8 mouse cellular contexts compared by ENCODE assay signal in the genomic region with DNA sequence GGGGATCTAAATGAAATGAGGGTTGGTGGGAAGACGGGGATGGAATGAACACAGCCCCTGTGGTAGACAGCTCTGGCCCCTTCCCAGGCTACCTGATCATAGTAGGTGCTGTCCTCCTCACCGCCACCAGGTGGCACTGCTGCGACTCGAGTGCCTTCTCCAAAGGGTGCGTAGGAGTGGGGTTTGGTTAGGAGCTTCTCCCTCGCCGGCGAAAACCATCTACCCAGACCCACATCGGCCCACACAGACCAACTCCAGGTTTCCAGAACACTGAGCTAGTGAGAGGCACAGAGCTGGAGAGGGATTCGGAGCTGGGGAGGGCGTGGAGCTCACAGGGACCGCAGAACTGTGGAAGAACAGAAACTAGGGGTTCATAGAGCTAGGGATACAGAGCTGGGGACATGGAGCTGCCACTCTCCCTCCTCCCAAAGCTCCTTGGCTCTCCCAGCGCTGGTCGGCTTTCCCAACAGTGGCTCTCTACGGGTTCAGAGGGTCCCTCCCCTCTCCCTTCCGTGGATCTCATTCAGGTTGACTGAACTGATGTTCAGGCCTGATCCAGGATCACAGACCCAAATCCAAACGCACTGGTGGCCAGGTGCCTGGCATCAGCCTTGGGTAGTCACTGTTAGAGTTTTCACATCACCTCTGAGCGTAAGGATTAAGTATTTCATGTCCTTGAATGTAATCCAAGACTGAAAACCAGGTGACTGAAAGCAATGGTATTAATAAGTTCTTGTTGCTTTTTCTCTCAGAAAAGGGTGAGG. TPM values are rescaled to one million over a fixed set of nuclear protein-coding genes. Genes with fewer than 3 reads are reported as not detected.
DNase-seq lines count a peak whose midpoint lies in the region; ATAC-seq and TF ChIP-seq lines count a peak whose summit lies in the region.

No protein-coding gene starts in this region.

- no peaks in the 10 kb centered on the region for H3K36me3 ChIP-seq in C2C12 (ENCODE audit: control insufficient read depth, insufficient read depth)
- no peaks in the 10 kb centered on the region; the same call in 1 of the 2 replicates for H3K36me3 ChIP-seq in embryonic facial prominence, embryonic 11.5 days (replicated peaks; ENCODE audit: control insufficient read depth, insufficient read depth, low read depth, low read length)
- no peaks in the 10 kb centered on the region for H3K36me3 ChIP-seq in heart, adult 2 months (ENCODE audit: control insufficient read depth, insufficient read depth, low read length)
- H3K36me3 ChIP-seq in kidney, adult 2 months (ENCODE audit: control insufficient read depth, insufficient read depth, low read length), result no peaks in the 10 kb centered on the region; the same call in 1 of the 2 replicates
- peaks cover 34% of the 10 kb centered on the region for H3K36me3 ChIP-seq in limb, embryonic 15.5 days
- peaks cover 31% of the 10 kb centered on the region for H3K36me3 ChIP-seq in midbrain, embryonic 16.5 days (ENCODE audit: control insufficient read depth, insufficient read depth, low read length)

- intact Hi-C loops in heart, adult 2 months (cut with DNase I), result loop anchor here (1.0 to 2.0 kb wide), 3 partner anchors 28 to 192 kb away; a partner anchor contains a TSS

- H3K27ac ChIP-seq in embryonic facial prominence, embryonic 11.5 days (replicated peaks; ENCODE audit: low read depth, low read length), result no peak overlapping the region
- no peak overlapping the region for H3K27ac ChIP-seq in heart, adult 2 months
- no peak overlapping the region for H3K27ac ChIP-seq in kidney, adult 2 months (ENCODE audit: insufficient read depth, low read depth, low read length)
- H3K27ac ChIP-seq in limb, embryonic 15.5 days, result no peak overlapping the region
- no peak overlapping the region for H3K27ac ChIP-seq in midbrain, embryonic 16.5 days (ENCODE audit: low read length)

- H3K79me2 ChIP-seq in C2C12 (ENCODE audit: control insufficient read depth, insufficient read depth), result no peaks in the 10 kb centered on the region
- no peaks in the 10 kb centered on the region for H3K79me2 ChIP-seq in heart, adult 2 months (replicated peaks; ENCODE audit: control insufficient read depth, insufficient read depth, low read length)

- peak; percentile 88 for DNase-seq in adrenal gland, postnatal 14 days
- peak; percentile 89 for DNase-seq in embryonic facial prominence, embryonic 11.5 days (ENCODE audit: low spot score)
- DNase-seq in heart, adult 2 months, result peak; percentile 75 to 85
- peak; percentile 79 for DNase-seq in kidney, adult 2 months
- DNase-seq in spleen, postnatal 4 days (ENCODE audit: low spot score in 2 of 2), result peak; percentile 69 to 90

- peak; percentile 58 for ATAC-seq in embryonic facial prominence, embryonic 11.5 days (replicated peaks; ENCODE audit: insufficient number of reproducible peaks, low FRiP score, low TSS enrichment, low read depth)
- peak; percentile 45; the same call in 1 of the 2 replicates for ATAC-seq in limb, embryonic 15.5 days (ENCODE audit: insufficient number of reproducible peaks, low FRiP score, low TSS enrichment, low read depth)
- peak; percentile 81 for ATAC-seq in midbrain, embryonic 16.5 days

- peak; percentile 64; the same call in 1 of the 2 replicates for TF ChIP-seq EP300 in heart, adult 2 months (IDR thresholded peaks at IDR 0.05; ENCODE audit: insufficient read depth, low read depth, low read length)

- peak overlapping the region; percentile 21 for H3ac ChIP-seq in C2C12 (ENCODE audit: control insufficient read depth, insufficient read length, low read depth)

- TF ChIP-seq POLR2A in heart, adult 2 months (IDR thresholded peaks at IDR 0.05; ENCODE audit: insufficient read depth, low read depth, low read length), result no peak
- TF ChIP-seq POLR2A in kidney, adult 2 months (IDR thresholded peaks at IDR 0.05; ENCODE audit: low read depth, low read length), result no peak

- no peaks in the 10 kb centered on the region for H3K4me1 ChIP-seq in embryonic facial prominence, embryonic 11.5 days (ENCODE audit: control insufficient read depth, insufficient read depth, low read length)
- H3K4me1 ChIP-seq in heart, adult 2 months (ENCODE audit: control insufficient read depth, insufficient read depth, low read length), result peaks cover 3% of the 10 kb centered on the region; the same call in 1 of the 2 replicates
- H3K4me1 ChIP-seq in kidney, adult 2 months (ENCODE audit: control insufficient read depth, insufficient read depth, low read length), result peaks cover 4% of the 10 kb centered on the region; the same call in 1 of the 2 replicates
- peaks cover 4% of the 10 kb centered on the region; the same call in 1 of the 2 replicates for H3K4me1 ChIP-seq in limb, embryonic 15.5 days
- H3K4me1 ChIP-seq in midbrain, embryonic 16.5 days (ENCODE audit: control insufficient read depth, insufficient read depth, low read length), result 0 out of 2 replicates have a peak, but pooled peaks cover 2% of the 10 kb centered on the region

- WGBS in embryonic facial prominence, embryonic 11.5 days, result 12% methylated on average over 18 of the region's 18 CpGs
- 14% methylated on average over 18 of the region's 18 CpGs for WGBS in heart, adult 2 months
- WGBS in kidney, adult 2 months, result 13% methylated on average over 18 of the region's 18 CpGs
- WGBS in limb, embryonic 15.5 days, result 11% methylated on average over 18 of the region's 18 CpGs
- WGBS in midbrain, embryonic 16.5 days, result 14% methylated on average over 18 of the region's 18 CpGs

- H3K27me3 ChIP-seq in C2C12 (ENCODE audit: control insufficient read depth, insufficient read depth, insufficient read length), result no peaks in the 10 kb centered on the region
- no peaks in the 10 kb centered on the region for H3K27me3 ChIP-seq in embryonic facial prominence, embryonic 11.5 days (ENCODE audit: control insufficient read depth, insufficient read depth, low read length)
- H3K27me3 ChIP-seq in heart, adult 2 months (ENCODE audit: control insufficient read depth, insufficient read depth, low read length), result no peaks in the 10 kb centered on the region
- H3K27me3 ChIP-seq in kidney, adult 2 months (replicated peaks; ENCODE audit: control insufficient read depth, insufficient read depth, low read length), result no peaks in the 10 kb centered on the region
- peaks cover 14% of the 10 kb centered on the region; the same call in 1 of the 2 replicates for H3K27me3 ChIP-seq in limb, embryonic 15.5 days
- H3K27me3 ChIP-seq in midbrain, embryonic 16.5 days (ENCODE audit: control insufficient read depth, insufficient read depth, low read depth, low read length), result no peaks in the 10 kb centered on the region

- peak overlapping the region; percentile 43 for H3K4me2 ChIP-seq in embryonic facial prominence, embryonic 11.5 days (ENCODE audit: low read depth, low read length)
- peak overlapping the region; percentile 49 for H3K4me2 ChIP-seq in limb, embryonic 15.5 days
- peak overlapping the region; percentile 47 for H3K4me2 ChIP-seq in midbrain, embryonic 16.5 days (ENCODE audit: low read length)

- H3K9me3 ChIP-seq in embryonic facial prominence, embryonic 11.5 days (replicated peaks; ENCODE audit: control insufficient read depth, low read length), result no peaks in the 10 kb centered on the region
- no peaks in the 10 kb centered on the region for H3K9me3 ChIP-seq in limb, embryonic 15.5 days
- no peaks in the 10 kb centered on the region for H3K9me3 ChIP-seq in midbrain, embryonic 16.5 days (replicated peaks; ENCODE audit: control insufficient read depth, low read length, poor library complexity, severe bottlenecking)

- H3K4me3 ChIP-seq in C2C12 (ENCODE audit: insufficient read depth, poor library complexity, severe bottlenecking), result no peak overlapping the region
- no peak overlapping the region for H3K4me3 ChIP-seq in embryonic facial prominence, embryonic 11.5 days (ENCODE audit: low read depth, low read length)
- H3K4me3 ChIP-seq in heart, adult 2 months, result no peak overlapping the region
- H3K4me3 ChIP-seq in kidney, adult 2 months (ENCODE audit: insufficient read depth, low read depth, low read length), result no peak overlapping the region
- peak overlapping the region; percentile 19 for H3K4me3 ChIP-seq in limb, embryonic 15.5 days
- H3K4me3 ChIP-seq in midbrain, embryonic 16.5 days (ENCODE audit: low read depth, low read length), result no peak overlapping the region

- TF ChIP-seq CTCF in C2C12 (IDR thresholded peaks at IDR 0.05; ENCODE audit: control insufficient read depth, insufficient read depth, insufficient read length), result peak; percentile 97
- peak; percentile 92 for TF ChIP-seq CTCF in heart, adult 2 months (IDR thresholded peaks at IDR 0.05)
- TF ChIP-seq CTCF in kidney, adult 2 months (conservative IDR thresholded peaks at IDR 0.05; ENCODE audit: insufficient read depth, insufficient read length, low read depth, low read length), result peak; percentile 96

- no peaks in the 10 kb centered on the region for H3K79me3 ChIP-seq in C2C12 (ENCODE audit: low read depth)

- H3K9ac ChIP-seq in embryonic facial prominence, embryonic 11.5 days (replicated peaks; ENCODE audit: low read length), result peak overlapping the region; percentile 53
- H3K9ac ChIP-seq in heart, adult 2 months (ENCODE audit: low read depth, low read length), result peak overlapping the region; percentile 41
- peak overlapping the region; percentile 31; the same call in 1 of the 2 replicates for H3K9ac ChIP-seq in limb, embryonic 15.5 days
- peak overlapping the region; percentile 33; the same call in 1 of the 2 replicates for H3K9ac ChIP-seq in midbrain, embryonic 16.5 days (ENCODE audit: low read depth, low read length)

RNA-seq across cellular contexts. Expression of a gene that starts 18.2 kb away (rescaled TPM):
- polyA plus RNA-seq in C2C12 (2012; fragmentation: generic; extraction: Trizol), result 7.5 TPM
- total RNA-seq in adrenal gland, postnatal 14 days (2021), result 58.0 and 66.5 TPM in 2 replicates
- polyA plus RNA-seq in embryonic facial prominence, embryonic 11.5 days (2014; fragmentation: Nextera tagmentation; extraction: Ambion mirVana), result 9.8 and 10.4 TPM in 2 replicates
- total RNA-seq in heart, adult 2 months (2021), result 100 to 1,000 TPM; 110 to 118 TPM
- polyA plus RNA-seq in heart, adult 2 months (2012; rRNA removed), result 83.8 and 99.1 TPM in 2 replicates
- polyA plus RNA-seq in kidney, adult 2 months (2012; rRNA removed), result 48.2 and 55.6 TPM in 2 replicates
- polyA plus RNA-seq in limb, embryonic 15.5 days (2015; fragmentation: Nextera tagmentation; extraction: Ambion mirVana), result 11.9 and 12.9 TPM in 2 replicates
- 13.9 and 15.0 TPM in 2 replicates for polyA plus RNA-seq in midbrain, embryonic 16.5 days (2015; fragmentation: Nextera tagmentation; extraction: Ambion mirVana)

RNA-seq across cellular contexts. Expression of a gene that starts 21.0 kb away (rescaled TPM):
- polyA plus RNA-seq in C2C12 (2012; fragmentation: generic; extraction: Trizol), result 18.1 TPM
- 52.9 and 69.1 TPM in 2 replicates for total RNA-seq in adrenal gland, postnatal 14 days (2021)
- polyA plus RNA-seq in embryonic facial prominence, embryonic 11.5 days (2014; fragmentation: Nextera tagmentation; extraction: Ambion mirVana), result 0.08 and 0.53 TPM in 2 replicates
- 1 to 10 TPM; 3.9 to 5.5 TPM for total RNA-seq in heart, adult 2 months (2021)
- polyA plus RNA-seq in heart, adult 2 months (2012; rRNA removed), result 7.2 and 7.8 TPM in 2 replicates
- 115 and 194 TPM in 2 replicates for polyA plus RNA-seq in kidney, adult 2 months (2012; rRNA removed)
- 2.4 and 3.3 TPM in 2 replicates for polyA plus RNA-seq in limb, embryonic 15.5 days (2015; fragmentation: Nextera tagmentation; extraction: Ambion mirVana)
- 0.45 TPM in 2 replicates for polyA plus RNA-seq in midbrain, embryonic 16.5 days (2015; fragmentation: Nextera tagmentation; extraction: Ambion mirVana)

RNA-seq across cellular contexts. Expression of a gene that starts 33.6 kb away (rescaled TPM):
- not detected for polyA plus RNA-seq in C2C12 (2012; fragmentation: generic; extraction: Trizol)
- 10.4 and 10.6 TPM in 2 replicates for total RNA-seq in adrenal gland, postnatal 14 days (2021)
- 9.2 and 11.9 TPM in 2 replicates for polyA plus RNA-seq in embryonic facial prominence, embryonic 11.5 days (2014; fragmentation: Nextera tagmentation; extraction: Ambion mirVana)
- total RNA-seq in heart, adult 2 months (2021), result not detected
- not detected in 2 replicates for polyA plus RNA-seq in heart, adult 2 months (2012; rRNA removed)
- polyA plus RNA-seq in kidney, adult 2 months (2012; rRNA removed), result 0.07 and 0.11 TPM in 2 replicates
- polyA plus RNA-seq in limb, embryonic 15.5 days (2015; fragmentation: Nextera tagmentation; extraction: Ambion mirVana), result 0.96 and 1.1 TPM in 2 replicates
- 65.7 and 85.9 TPM in 2 replicates for polyA plus RNA-seq in midbrain, embryonic 16.5 days (2015; fragmentation: Nextera tagmentation; extraction: Ambion mirVana)
